ENCODE assay signal across 21 mouse cellular contexts in genomic region chr4:135337376-135337942, GRCm38 (mm10). TPM values are rescaled to one million over a fixed set of nuclear protein-coding genes. Genes with fewer than 3 reads are reported as not detected.
A peak's percentile ranks its signal among the peaks of the same experiment; 100 is the strongest.
DNase-seq lines count a peak whose midpoint lies in the region; ATAC-seq and TF ChIP-seq lines count a peak whose summit lies in the region.
"Had no signal": no experiment of that assay in that cellular context is flagged by ENCODE, and none has a peak within 500 bp of the region (broad histone marks: within the 10 kb centered on the region; RNA-seq: fewer than 3 reads in every experiment).

No protein-coding gene starts in this region.

- DNase-seq in lung, embryonic 14.5 days, result peak; percentile 50
- DNase-seq in lung, adult 18-20 months, result no peak
- peak; percentile 51 for DNase-seq in R1 (ENCODE audit: low read depth, low spot score)
- peak; percentile 17 for DNase-seq in mesoderm, embryonic 11.5 days (ENCODE audit: low read depth, low spot score)
- DNase-seq in ovary, postnatal 10 days (ENCODE audit: low spot score), result no peak
- DNase-seq: adrenal gland, postnatal 36 days; cerebellum, adult 11-12 months; cerebellum, postnatal 25 days; embryo, embryonic 11 days; lung, postnatal 36 days; right cerebral cortex, adult 18-20 months; spleen, adult 18-20 months; thymus, adult 2 months had no signal

- TF ChIP-seq CTCF in lung, embryonic 14.5 days (IDR thresholded peaks at IDR 0.05; ENCODE audit: low read depth), result no peak

- H3K36me3 ChIP-seq in lung, embryonic 14.5 days (ENCODE audit: insufficient read depth), result peaks cover 99% of the 10 kb centered on the region
- H3K36me3 ChIP-seq in intestine, embryonic 16.5 days (ENCODE audit: control insufficient read depth, insufficient read depth, low read length), result peaks cover 26% of the 10 kb centered on the region
- peaks cover 68% of the 10 kb centered on the region for H3K36me3 ChIP-seq in hindbrain, embryonic 16.5 days (ENCODE audit: control insufficient read depth, insufficient read depth, low read length)

- no peaks in the 10 kb centered on the region for H3K4me1 ChIP-seq in lung, embryonic 14.5 days (ENCODE audit: insufficient read depth)
- peaks cover 10% of the 10 kb centered on the region; the same call in 1 of the 2 replicates for H3K4me1 ChIP-seq in intestine, embryonic 16.5 days (ENCODE audit: control insufficient read depth, insufficient read depth, low read length)
- H3K4me1 ChIP-seq in hindbrain, embryonic 16.5 days (ENCODE audit: control insufficient read depth, insufficient read depth, low read depth, low read length), result no peaks in the 10 kb centered on the region
- H3K4me1 ChIP-seq: heart, embryonic 10.5 days; limb, embryonic 15.5 days had no signal

- H3K27me3 ChIP-seq in lung, embryonic 14.5 days (ENCODE audit: insufficient read depth, low read length), result no peaks in the 10 kb centered on the region
- H3K27me3 ChIP-seq in intestine, embryonic 16.5 days (replicated peaks; ENCODE audit: control insufficient read depth, insufficient read depth, low read length), result no peaks in the 10 kb centered on the region
- no peaks in the 10 kb centered on the region for H3K27me3 ChIP-seq in hindbrain, embryonic 16.5 days (replicated peaks; ENCODE audit: control insufficient read depth, insufficient read depth, low read length)
- H3K27me3 ChIP-seq: limb, embryonic 15.5 days had no signal

- no peak overlapping the region for H3K4me2 ChIP-seq in lung, embryonic 14.5 days
- H3K4me2 ChIP-seq in intestine, embryonic 16.5 days (ENCODE audit: low read depth, low read length), result no peak overlapping the region
- H3K4me2 ChIP-seq in hindbrain, embryonic 16.5 days (ENCODE audit: low read length), result no peak overlapping the region
- H3K4me2 ChIP-seq: limb, embryonic 15.5 days had no signal

- no peaks in the 10 kb centered on the region for H3K9me3 ChIP-seq in lung, embryonic 14.5 days (ENCODE audit: low read depth, low read length)
- no peaks in the 10 kb centered on the region for H3K9me3 ChIP-seq in intestine, embryonic 16.5 days (ENCODE audit: control insufficient read depth, low read length)
- H3K9me3 ChIP-seq in hindbrain, embryonic 16.5 days (ENCODE audit: control insufficient read depth, low read length), result no peaks in the 10 kb centered on the region
- H3K9me3 ChIP-seq: G1E; heart, embryonic 10.5 days; limb, embryonic 15.5 days had no signal

- ATAC-seq in lung, embryonic 14.5 days (ENCODE audit: insufficient read depth), result no peak
- peak; percentile 36; the same call in 1 of the 2 replicates for ATAC-seq in intestine, embryonic 16.5 days
- ATAC-seq in inflammation-experienced regulatory T-cells, adult 6 months, result no peak
- ATAC-seq in hindbrain, embryonic 16.5 days, result no peak
- ATAC-seq: forebrain, embryonic 16.5 days had no signal

- no peak overlapping the region for H3K4me3 ChIP-seq in lung, embryonic 14.5 days (ENCODE audit: low read depth, low read length)
- no peak overlapping the region for H3K4me3 ChIP-seq in intestine, embryonic 16.5 days (ENCODE audit: low read length)
- no peak overlapping the region for H3K4me3 ChIP-seq in hindbrain, embryonic 16.5 days (ENCODE audit: low read length)
- H3K4me3 ChIP-seq: heart, embryonic 10.5 days; layer of hippocampus, adult 2 months; limb, embryonic 15.5 days had no signal

- WGBS in lung, embryonic 14.5 days, result 77% methylated on average over 14 of the region's 14 CpGs
- WGBS in intestine, embryonic 16.5 days, result 63% methylated on average over 14 of the region's 14 CpGs
- WGBS in hindbrain, embryonic 16.5 days, result 78% methylated on average over 14 of the region's 14 CpGs

- H3K27ac ChIP-seq in lung, embryonic 14.5 days (ENCODE audit: low read depth), result no peak overlapping the region
- H3K27ac ChIP-seq in intestine, embryonic 16.5 days (ENCODE audit: low read length), result peak overlapping the region; percentile 36
- no peak overlapping the region for H3K27ac ChIP-seq in hindbrain, embryonic 16.5 days (ENCODE audit: low read depth, low read length)
- H3K27ac ChIP-seq: heart, embryonic 10.5 days; layer of hippocampus, adult 2 months; limb, embryonic 15.5 days had no signal

- no peak overlapping the region for H3K9ac ChIP-seq in lung, embryonic 14.5 days
- H3K9ac ChIP-seq in intestine, embryonic 16.5 days (ENCODE audit: low read depth, low read length), result no peak overlapping the region
- no peak overlapping the region for H3K9ac ChIP-seq in hindbrain, embryonic 16.5 days (ENCODE audit: low read depth, low read length)
- H3K9ac ChIP-seq: limb, embryonic 15.5 days had no signal

RNA-seq across cellular contexts. Expression of gene Srrm1, which starts 15.7 kb away (rescaled TPM):
- polyA plus RNA-seq in lung, embryonic 14.5 days (2014; fragmentation: Nextera tagmentation; extraction: Ambion mirVana), result 201 and 224 TPM in 2 replicates
- polyA plus RNA-seq in intestine, embryonic 16.5 days (2015; fragmentation: Nextera tagmentation; extraction: Ambion mirVana), result 152 and 176 TPM in 2 replicates
- 100 to 1,000 TPM; 191 to 279 (median 247) TPM for polyA plus RNA-seq in inflammation-experienced regulatory T-cells, adult 6 months (2017; shearing (Covaris generic))
- polyA plus RNA-seq in hindbrain, embryonic 16.5 days (2015; fragmentation: Nextera tagmentation; extraction: Ambion mirVana), result 151 and 163 TPM in 2 replicates

Comparison
In these comparisons a context has a peak if more than half of its experiments do, and no peak if none do; other contexts are left out.
1. DNase-seq: peak in lung, embryonic 14.5 days (single experiment), R1 (single experiment) and mesoderm, embryonic 11.5 days (single experiment); none in lung, adult 18-20 months (0 of 2) and ovary, postnatal 10 days (single experiment).